ENCODE assay signal across 8 mouse cellular contexts in genomic region chr9:35535110-35535509, GRCm38 (mm10). TPM values are rescaled to one million over a fixed set of nuclear protein-coding genes. Genes with fewer than 3 reads are reported as not detected.
DNase-seq lines count a peak whose midpoint lies in the region; ATAC-seq and TF ChIP-seq lines count a peak whose summit lies in the region.
"Had no signal": no experiment of that assay in that cellular context is flagged by ENCODE, and none has a peak within 500 bp of the region (broad histone marks: within the 10 kb centered on the region; RNA-seq: fewer than 3 reads in every experiment).

No protein-coding gene starts in this region.

- H3K79me2 ChIP-seq in C2C12 (ENCODE audit: control insufficient read depth, insufficient read depth), result no peaks in the 10 kb centered on the region

- no peak overlapping the region for H3ac ChIP-seq in C2C12 (ENCODE audit: control insufficient read depth, insufficient read length, low read depth)

- no peak overlapping the region for H3K9ac ChIP-seq in kidney, embryonic 14.5 days (ENCODE audit: low read depth, low read length)
- no peak overlapping the region for H3K9ac ChIP-seq in lung, embryonic 16.5 days (ENCODE audit: low read length)

- H3K4me2 ChIP-seq in kidney, embryonic 14.5 days (replicated peaks; ENCODE audit: low read depth, low read length), result no peak overlapping the region
- H3K4me2 ChIP-seq in lung, embryonic 16.5 days (ENCODE audit: low read depth, low read length), result no peak overlapping the region

- WGBS in kidney, embryonic 14.5 days, result 5% methylated on average over 2 of the region's 2 CpGs
- WGBS in lung, embryonic 16.5 days, result 4% methylated on average over 2 of the region's 2 CpGs

- no peaks in the 10 kb centered on the region for H3K79me3 ChIP-seq in C2C12 (ENCODE audit: low read depth)

- no peak overlapping the region for H3K27ac ChIP-seq in kidney, embryonic 14.5 days (ENCODE audit: low read depth, low read length)
- H3K27ac ChIP-seq in lung, embryonic 16.5 days (ENCODE audit: low read length), result no peak overlapping the region

- H3K4me3 ChIP-seq in C2C12 (ENCODE audit: insufficient read depth, poor library complexity, severe bottlenecking), result no peak overlapping the region
- H3K4me3 ChIP-seq in kidney, embryonic 14.5 days (ENCODE audit: low read length), result no peak overlapping the region
- H3K4me3 ChIP-seq in lung, embryonic 16.5 days (ENCODE audit: low read length), result no peak overlapping the region

- H3K36me3 ChIP-seq in C2C12 (ENCODE audit: control insufficient read depth, insufficient read depth), result no peaks in the 10 kb centered on the region
- H3K36me3 ChIP-seq in kidney, embryonic 14.5 days (ENCODE audit: control insufficient read depth, insufficient read depth, low read length), result no peaks in the 10 kb centered on the region
- no peaks in the 10 kb centered on the region for H3K36me3 ChIP-seq in lung, embryonic 16.5 days (ENCODE audit: control insufficient read depth, insufficient read depth, low read length)

- H3K27me3 ChIP-seq in C2C12 (ENCODE audit: control insufficient read depth, insufficient read depth, insufficient read length), result no peaks in the 10 kb centered on the region
- H3K27me3 ChIP-seq in kidney, embryonic 14.5 days (ENCODE audit: control insufficient read depth, insufficient read depth, low read length), result no peaks in the 10 kb centered on the region
- no peaks in the 10 kb centered on the region for H3K27me3 ChIP-seq in lung, embryonic 16.5 days (ENCODE audit: control insufficient read depth, insufficient read depth, low read depth, low read length)

- TF ChIP-seq CTCF in C2C12 (IDR thresholded peaks at IDR 0.05; ENCODE audit: control insufficient read depth, insufficient read depth, insufficient read length), result peak; percentile 59

- H3K9me3 ChIP-seq in kidney, embryonic 14.5 days (ENCODE audit: control insufficient read depth, low read length), result no peaks in the 10 kb centered on the region
- H3K9me3 ChIP-seq in lung, embryonic 16.5 days (ENCODE audit: control insufficient read depth, low read length), result no peaks in the 10 kb centered on the region

- H3K4me1 ChIP-seq in kidney, embryonic 14.5 days (ENCODE audit: control insufficient read depth, insufficient read depth, low read length), result peaks cover 20% of the 10 kb centered on the region
- no peaks in the 10 kb centered on the region for H3K4me1 ChIP-seq in lung, embryonic 16.5 days (replicated peaks; ENCODE audit: control insufficient read depth, insufficient read depth, low read length)

- peak; percentile 83 for DNase-seq in ES-CJ7 (ENCODE audit: low read depth, low spot score)
- DNase-seq in cerebellum, adult 8-10 months, result peak; percentile 62
- peak; percentile 91 for DNase-seq in retina, postnatal 1 day

- peak; percentile 90 for ATAC-seq in frontal cortex, adult (ENCODE audit: low TSS enrichment)
- ATAC-seq in kidney, embryonic 14.5 days (ENCODE audit: low FRiP score, low TSS enrichment), result peak; percentile 85
- peak; percentile 80; the same call in 1 of the 2 replicates for ATAC-seq in lung, embryonic 16.5 days (ENCODE audit: low read depth)

TF ChIP-seq in C2C12, 6 proteins besides CTCF, POLR2A, EP300 and RAD21:
- no peak for TF ChIP-seq USF1 (IDR thresholded peaks at IDR 0.05; ENCODE audit: low read depth)
- TF ChIP-seq MYOD1 (IDR thresholded peaks at IDR 0.05; ENCODE audit: control insufficient read depth, insufficient read length, low read depth), result no peak
- TF ChIP-seq MYOG (IDR thresholded peaks at IDR 0.05; ENCODE audit: control insufficient read depth, extremely low read depth, insufficient read length), result no peak
- no peak for TF ChIP-seq FOSL1 (IDR thresholded peaks at IDR 0.05; ENCODE audit: insufficient read depth, low read length, poor library complexity, severe bottlenecking)
- no peak for TF ChIP-seq CEBPB (IDR thresholded peaks at IDR 0.05; ENCODE audit: low read depth)
- TF ChIP-seq MAX (IDR thresholded peaks at IDR 0.05), result no peak

RNA-seq across cellular contexts. Expression of gene Gm1113, which starts 17.0 kb away (rescaled TPM):
- polyA plus RNA-seq in C2C12 (2012; fragmentation: generic; extraction: Trizol), result 0.02 TPM
- not detected in 2 replicates for polyA plus RNA-seq in kidney, embryonic 14.5 days (2014; fragmentation: Nextera tagmentation; extraction: Ambion mirVana)
- polyA plus RNA-seq in lung, embryonic 16.5 days (2015; fragmentation: Nextera tagmentation; extraction: Ambion mirVana), result not detected in 2 replicates
- polyA plus RNA-seq: large intestine, adult 2 months had no signal

RNA-seq across cellular contexts. Expression of gene Ddx25, which starts 23.2 kb away (rescaled TPM):
- polyA plus RNA-seq in C2C12 (2012; fragmentation: generic; extraction: Trizol), result under 0.01 TPM
- 2.3 and 2.8 TPM in 2 replicates for polyA plus RNA-seq in kidney, embryonic 14.5 days (2014; fragmentation: Nextera tagmentation; extraction: Ambion mirVana)
- 0.67 and 0.77 TPM in 2 replicates for polyA plus RNA-seq in lung, embryonic 16.5 days (2015; fragmentation: Nextera tagmentation; extraction: Ambion mirVana)

RNA-seq across cellular contexts. Expression of gene Pus3, which starts 23.3 kb away (rescaled TPM):
- 3.1 TPM for polyA plus RNA-seq in C2C12 (2012; fragmentation: generic; extraction: Trizol)
- 23.6 and 26.3 TPM in 2 replicates for polyA plus RNA-seq in kidney, embryonic 14.5 days (2014; fragmentation: Nextera tagmentation; extraction: Ambion mirVana)
- polyA plus RNA-seq in lung, embryonic 16.5 days (2015; fragmentation: Nextera tagmentation; extraction: Ambion mirVana), result 13.9 and 14.1 TPM in 2 replicates

RNA-seq across cellular contexts. Expression of gene Pate2, which starts 35.0 kb away (rescaled TPM):
- 0.34 TPM for polyA plus RNA-seq in C2C12 (2012; fragmentation: generic; extraction: Trizol)
- polyA plus RNA-seq in kidney, embryonic 14.5 days (2014; fragmentation: Nextera tagmentation; extraction: Ambion mirVana), result 0.37 and 0.46 TPM in 2 replicates
- polyA plus RNA-seq in lung, embryonic 16.5 days (2015; fragmentation: Nextera tagmentation; extraction: Ambion mirVana), result 0.30 and 0.72 TPM in 2 replicates
- polyA plus RNA-seq: large intestine, adult 2 months had no signal

RNA-seq across cellular contexts. Expression of gene Hyls1, which starts 35.1 kb away (rescaled TPM):
- 5.8 TPM for polyA plus RNA-seq in C2C12 (2012; fragmentation: generic; extraction: Trizol)
- polyA plus RNA-seq in kidney, embryonic 14.5 days (2014; fragmentation: Nextera tagmentation; extraction: Ambion mirVana), result 16.6 and 17.0 TPM in 2 replicates
- 24.1 and 25.1 TPM in 2 replicates for polyA plus RNA-seq in lung, embryonic 16.5 days (2015; fragmentation: Nextera tagmentation; extraction: Ambion mirVana)
